Mouse (Mus musculus): ENCODE measurements at regions not wholly inside any gene's neighbourhood (a gene's known extent, or its start where the extent isn't known, plus 50 kb on each side); places are given as distances from the start of the nearest gene placed in this dataset.

GRCm38 (mm10) chr12:70745681-70746080 is 79.6 kb upstream of the Frmd6 start:
- DNase-seq (ENCODE audit: low spot score) (no peak), ATAC-seq (replicated peaks; ENCODE audit: insufficient number of reproducible peaks, low FRiP score, low TSS enrichment, low read depth) (no peak)
- Histone ChIP-seq H3K27me3 (ENCODE audit: control insufficient read depth, insufficient read depth, low read length) (no peaks in the 10 kb centered on the region), H3K9ac (replicated peaks; ENCODE audit: low read length) (no peak overlapping the region), H3K27ac (replicated peaks; ENCODE audit: low read depth, low read length) (no peak overlapping the region), H3K4me2 (ENCODE audit: low read depth, low read length) (no peak overlapping the region), H3K4me3 (ENCODE audit: low read depth, low read length) (no peak overlapping the region), H3K36me3 (replicated peaks; ENCODE audit: control insufficient read depth, insufficient read depth, low read depth, low read length) (no peaks in the 10 kb centered on the region), H3K4me1 (ENCODE audit: control insufficient read depth, insufficient read depth, low read length) (no peaks in the 10 kb centered on the region), H3K9me3 (replicated peaks; ENCODE audit: control insufficient read depth, low read length) (no peaks in the 10 kb centered on the region)
- 93% methylated on average over 2 of the region's 2 CpGs for WGBS

GRCm38 (mm10) chr12:70749651-70750050 is 75.7 kb upstream of the Frmd6 start:
- 50% methylated on average over 2 of the region's 2 CpGs for WGBS
- peak; percentile 77 for DNase-seq (ENCODE audit: low spot score)

GRCm38 (mm10) chr12:70750651-70751578 is 74.4 kb upstream of the Frmd6 start:
- Histone ChIP-seq H3K36me3 (replicated peaks; ENCODE audit: control insufficient read depth, insufficient read depth, low read depth, low read length) (no peaks in the 10 kb centered on the region), H3K4me1 (ENCODE audit: control insufficient read depth, insufficient read depth, low read length) (peaks cover 4% of the 10 kb centered on the region), H3K27me3 (ENCODE audit: control insufficient read depth, insufficient read depth, low read length) (no peaks in the 10 kb centered on the region), H3K4me2 (ENCODE audit: low read depth, low read length) (no peak overlapping the region), H3K27ac (replicated peaks; ENCODE audit: low read depth, low read length) (no peak overlapping the region; the same call in 1 of the 2 replicates), H3K4me3 (ENCODE audit: low read depth, low read length) (no peak overlapping the region), H3K9me3 (replicated peaks; ENCODE audit: control insufficient read depth, low read length) (no peaks in the 10 kb centered on the region), H3K9ac (replicated peaks; ENCODE audit: low read length) (no peak overlapping the region)
- ATAC-seq (replicated peaks; ENCODE audit: insufficient number of reproducible peaks, low FRiP score, low TSS enrichment, low read depth): no peak
- no peak for DNase-seq (ENCODE audit: low spot score)
- 78% methylated on average over 7 of the region's 7 CpGs for WGBS

More at GRCm38 (mm10) chr12:70749651-70750050, 75.7 kb upstream of the Frmd6 start:
- no peak overlapping the region for H3K4me3 ChIP-seq (ENCODE audit: low read depth, low read length)
- no peak overlapping the region for H3K9ac ChIP-seq (replicated peaks; ENCODE audit: low read length)
- no peak overlapping the region for H3K4me2 ChIP-seq (ENCODE audit: low read depth, low read length)
- H3K4me1 ChIP-seq (ENCODE audit: control insufficient read depth, insufficient read depth, low read length): peaks cover 4% of the 10 kb centered on the region
- H3K9me3 ChIP-seq (replicated peaks; ENCODE audit: control insufficient read depth, low read length): no peaks in the 10 kb centered on the region
- no peaks in the 10 kb centered on the region for H3K36me3 ChIP-seq (replicated peaks; ENCODE audit: control insufficient read depth, insufficient read depth, low read depth, low read length)
- no peak for ATAC-seq (replicated peaks; ENCODE audit: insufficient number of reproducible peaks, low FRiP score, low TSS enrichment, low read depth)
- H3K27me3 ChIP-seq (ENCODE audit: control insufficient read depth, insufficient read depth, low read length): no peaks in the 10 kb centered on the region
- no peak overlapping the region for H3K27ac ChIP-seq (replicated peaks; ENCODE audit: low read depth, low read length)

GRCm38 (mm10) chr12:70752266-70752910 is 72.9 kb upstream of the Frmd6 start:
- Histone ChIP-seq H3K36me3 (replicated peaks; ENCODE audit: control insufficient read depth, insufficient read depth, low read depth, low read length) (no peaks in the 10 kb centered on the region), H3K27ac (replicated peaks; ENCODE audit: low read depth, low read length) (peak overlapping the region; percentile 86), H3K9me3 (replicated peaks; ENCODE audit: control insufficient read depth, low read length) (no peaks in the 10 kb centered on the region), H3K4me2 (ENCODE audit: low read depth, low read length) (no peak overlapping the region), H3K4me1 (ENCODE audit: control insufficient read depth, insufficient read depth, low read length) (peaks cover 4% of the 10 kb centered on the region), H3K27me3 (ENCODE audit: control insufficient read depth, insufficient read depth, low read length) (no peaks in the 10 kb centered on the region), H3K9ac (replicated peaks; ENCODE audit: low read length) (0 out of 2 replicates have a peak overlapping the region, but pooled peaks have one; percentile 19), H3K4me3 (ENCODE audit: low read depth, low read length) (no peak overlapping the region)
- ATAC-seq (replicated peaks; ENCODE audit: insufficient number of reproducible peaks, low FRiP score, low TSS enrichment, low read depth) (0 out of 2 replicates have a peak, but pooled peaks have one; percentile 60), DNase-seq (ENCODE audit: low spot score) (peak; percentile 90)
- 14% methylated on average over 11 of the region's 11 CpGs for WGBS

- Histone ChIP-seq H3K4me3 (ENCODE audit: low read depth, low read length) (no peak overlapping the region), H3K27me3 (ENCODE audit: control insufficient read depth, insufficient read depth, low read length) (no peaks in the 10 kb centered on the region), H3K9ac (replicated peaks; ENCODE audit: low read length) (0 out of 2 replicates have a peak overlapping the region, but pooled peaks have one; percentile 19), H3K4me2 (ENCODE audit: low read depth, low read length) (no peak overlapping the region; the same call in 1 of the 2 replicates), H3K9me3 (replicated peaks; ENCODE audit: control insufficient read depth, low read length) (no peaks in the 10 kb centered on the region), H3K27ac (replicated peaks; ENCODE audit: low read depth, low read length) (peak overlapping the region; percentile 86), H3K4me1 (ENCODE audit: control insufficient read depth, insufficient read depth, low read length) (peaks cover 4% of the 10 kb centered on the region), H3K36me3 (replicated peaks; ENCODE audit: control insufficient read depth, insufficient read depth, low read depth, low read length) (no peaks in the 10 kb centered on the region)
- no peak for DNase-seq (ENCODE audit: low spot score)
- 49% methylated on average over 4 of the region's 4 CpGs for WGBS
- peak; percentile 47; the same call in 1 of the 2 replicates for ATAC-seq (replicated peaks; ENCODE audit: insufficient number of reproducible peaks, low FRiP score, low TSS enrichment, low read depth)
These were observed 72.4 kb upstream of the Frmd6 start for GRCm38 (mm10) chr12:70752911-70753290.

DNA sequence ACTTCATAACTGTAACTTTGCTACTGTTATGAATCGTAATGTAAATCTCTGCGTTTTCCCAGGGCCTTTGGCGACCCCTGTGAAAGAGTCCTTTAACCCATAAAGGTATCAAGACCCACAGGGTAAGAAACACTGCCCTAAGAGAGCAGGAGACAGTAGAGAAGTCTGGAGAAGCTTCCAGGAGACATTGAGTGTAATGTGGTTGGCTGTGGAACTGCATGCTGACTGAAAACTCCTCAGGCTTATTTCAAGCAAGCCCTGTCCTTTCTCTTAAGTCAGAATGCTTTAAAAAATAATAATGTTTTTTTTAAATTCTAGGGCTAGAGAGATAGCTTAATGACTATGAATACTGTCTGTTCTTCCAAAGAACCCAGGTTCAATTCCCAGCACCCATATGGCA is 71.9 kb upstream of the Frmd6 start:
- H3K4me2 ChIP-seq (ENCODE audit: low read depth, low read length): no peak overlapping the region
- H3K9me3 ChIP-seq (replicated peaks; ENCODE audit: control insufficient read depth, low read length): no peaks in the 10 kb centered on the region
- H3K9ac ChIP-seq (replicated peaks; ENCODE audit: low read length): no peak overlapping the region
- DNase-seq (ENCODE audit: low spot score): no peak
- no peaks in the 10 kb centered on the region for H3K36me3 ChIP-seq (replicated peaks; ENCODE audit: control insufficient read depth, insufficient read depth, low read depth, low read length)
- WGBS: 87% methylated on average over 3 of the region's 3 CpGs
- H3K4me3 ChIP-seq (ENCODE audit: low read depth, low read length): no peak overlapping the region
- H3K27ac ChIP-seq (replicated peaks; ENCODE audit: low read depth, low read length): no peak overlapping the region
- H3K4me1 ChIP-seq (ENCODE audit: control insufficient read depth, insufficient read depth, low read length): peaks cover 4% of the 10 kb centered on the region
- H3K27me3 ChIP-seq (ENCODE audit: control insufficient read depth, insufficient read depth, low read length): no peaks in the 10 kb centered on the region
- ATAC-seq (replicated peaks; ENCODE audit: insufficient number of reproducible peaks, low FRiP score, low TSS enrichment, low read depth): no peak

DNA sequence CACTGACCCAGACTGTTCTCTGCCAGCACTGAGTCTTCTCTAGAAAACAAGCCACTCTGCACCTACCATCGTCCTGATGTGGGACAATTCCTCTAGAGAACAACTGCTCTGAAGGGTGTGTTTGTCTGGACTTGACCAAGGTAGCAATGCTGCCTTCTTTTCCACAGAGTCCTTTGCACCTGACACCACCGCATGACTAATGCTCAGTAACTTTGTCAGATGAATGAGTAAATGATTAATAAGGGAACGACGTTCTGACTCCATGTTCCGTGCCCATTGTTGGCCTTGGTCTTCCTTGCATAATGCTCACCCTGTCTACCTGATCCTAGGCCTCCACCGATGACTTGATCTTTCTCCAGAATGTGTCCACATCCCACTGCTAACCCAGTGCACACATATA is 67.2 kb upstream of the Frmd6 start:
- Histone ChIP-seq H3K4me1 (ENCODE audit: control insufficient read depth, insufficient read depth, low read length) (no peaks in the 10 kb centered on the region), H3K9ac (replicated peaks; ENCODE audit: low read length) (no peak overlapping the region), H3K4me2 (ENCODE audit: low read depth, low read length) (no peak overlapping the region), H3K27me3 (ENCODE audit: control insufficient read depth, insufficient read depth, low read length) (no peaks in the 10 kb centered on the region), H3K36me3 (replicated peaks; ENCODE audit: control insufficient read depth, insufficient read depth, low read depth, low read length) (no peaks in the 10 kb centered on the region), H3K27ac (replicated peaks; ENCODE audit: low read depth, low read length) (no peak overlapping the region), H3K9me3 (replicated peaks; ENCODE audit: control insufficient read depth, low read length) (no peaks in the 10 kb centered on the region), H3K4me3 (ENCODE audit: low read depth, low read length) (no peak overlapping the region)
- ATAC-seq (replicated peaks; ENCODE audit: insufficient number of reproducible peaks, low FRiP score, low TSS enrichment, low read depth): no peak
- DNase-seq (ENCODE audit: low spot score): no peak
- WGBS: 91% methylated on average over 6 of the region's 6 CpGs

DNA sequence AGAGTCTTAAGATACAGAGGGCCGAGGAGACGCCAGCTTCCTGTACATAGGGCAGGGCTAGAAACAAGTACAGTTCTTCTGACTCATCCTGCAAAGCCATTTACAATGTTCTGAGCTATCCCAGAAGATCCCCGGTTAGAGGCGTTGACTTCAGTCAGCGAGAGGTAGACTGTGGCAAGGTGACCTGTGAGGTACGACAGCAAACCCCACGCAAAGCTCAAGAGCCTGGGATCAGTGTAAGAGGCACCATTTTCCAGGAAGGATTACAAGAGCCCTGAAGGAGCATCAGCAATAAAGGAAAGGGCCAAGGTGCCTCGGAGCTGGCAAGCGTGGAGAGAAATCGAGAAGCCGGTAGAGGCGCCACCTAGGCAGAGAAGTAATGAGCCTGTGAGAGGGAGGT is 61.8 kb upstream of the Frmd6 start:
- 91% methylated on average over 12 of the region's 12 CpGs for WGBS
- Histone ChIP-seq H3K4me1 (ENCODE audit: control insufficient read depth, insufficient read depth, low read length) (no peaks in the 10 kb centered on the region), H3K27me3 (ENCODE audit: control insufficient read depth, insufficient read depth, low read length) (no peaks in the 10 kb centered on the region), H3K9ac (replicated peaks; ENCODE audit: low read length) (no peak overlapping the region), H3K4me2 (ENCODE audit: low read depth, low read length) (no peak overlapping the region), H3K4me3 (ENCODE audit: low read depth, low read length) (no peak overlapping the region), H3K9me3 (replicated peaks; ENCODE audit: control insufficient read depth, low read length) (no peaks in the 10 kb centered on the region), H3K36me3 (replicated peaks; ENCODE audit: control insufficient read depth, insufficient read depth, low read depth, low read length) (no peaks in the 10 kb centered on the region), H3K27ac (replicated peaks; ENCODE audit: low read depth, low read length) (no peak overlapping the region)
- DNase-seq (ENCODE audit: low spot score) (no peak), ATAC-seq (replicated peaks; ENCODE audit: insufficient number of reproducible peaks, low FRiP score, low TSS enrichment, low read depth) (no peak)
